Mouse (Mus musculus) lung, adult 2 months (tissue): ENCODE results near the gene Unc50. TPM values are rescaled to one million over a fixed set of nuclear protein-coding genes. Genes with fewer than 3 reads are reported as not detected.
A peak's percentile ranks its signal among the peaks of the same experiment; 100 is the strongest.

Source experiments
- DNase-seq: peaks from one replicate; pipeline ENCODE4 v3.0.0; 2022
- H3K4me1 ChIP-seq: fragments of 200-500 bp; 2 replicates; pipeline ENCODE4 v1.6.1; 2011; ENCODE audit warnings: low read length; ENCODE audit not compliant: control insufficient read depth, insufficient read depth
- H3K4me3 ChIP-seq: fragments of 200-500 bp; replicated peaks from 2 replicates; pipeline ENCODE3; 2011; ENCODE audit warnings: low read depth, mild to moderate bottlenecking, control low read depth, low read length; ENCODE audit errors: extremely low read depth
- CTCF ChIP-seq: fragments of 200-500 bp; IDR thresholded peaks from 2 replicates; pipeline ENCODE4 v1.5.1; 2011; ENCODE audit warnings: mild to moderate bottlenecking, low read length, control low read depth; ENCODE audit not compliant: insufficient read depth
- POLR2A ChIP-seq: fragments of 200-500 bp; IDR thresholded peaks from 2 replicates; pipeline ENCODE4 v1.6.1; 2011; ENCODE audit warnings: low read depth, mild to moderate bottlenecking, control low read depth, low read length, borderline replicate concordance; ENCODE audit errors: extremely low read depth
- WGBS: fragments of 180-500 bp; shearing (Covaris S2); methylation state at CpG from one replicate; pipeline ENCODE4 v1.1.7; 2018; 5-methylcytosine and 5-hydroxymethylcytosine counted together
- polyA plus RNA-seq: library from polyadenylated mRNA; depleted of rRNA; stranded (reverse); fragments of >200 nt; gene quantifications from 2 replicates; pipeline ENCODE4 v1.2.3, GENCODE M21; 2012; rRNA removed

Unc50 gene
- polyA plus RNA-seq, result 56.0 and 58.6 TPM in 2 replicates

DNA sequence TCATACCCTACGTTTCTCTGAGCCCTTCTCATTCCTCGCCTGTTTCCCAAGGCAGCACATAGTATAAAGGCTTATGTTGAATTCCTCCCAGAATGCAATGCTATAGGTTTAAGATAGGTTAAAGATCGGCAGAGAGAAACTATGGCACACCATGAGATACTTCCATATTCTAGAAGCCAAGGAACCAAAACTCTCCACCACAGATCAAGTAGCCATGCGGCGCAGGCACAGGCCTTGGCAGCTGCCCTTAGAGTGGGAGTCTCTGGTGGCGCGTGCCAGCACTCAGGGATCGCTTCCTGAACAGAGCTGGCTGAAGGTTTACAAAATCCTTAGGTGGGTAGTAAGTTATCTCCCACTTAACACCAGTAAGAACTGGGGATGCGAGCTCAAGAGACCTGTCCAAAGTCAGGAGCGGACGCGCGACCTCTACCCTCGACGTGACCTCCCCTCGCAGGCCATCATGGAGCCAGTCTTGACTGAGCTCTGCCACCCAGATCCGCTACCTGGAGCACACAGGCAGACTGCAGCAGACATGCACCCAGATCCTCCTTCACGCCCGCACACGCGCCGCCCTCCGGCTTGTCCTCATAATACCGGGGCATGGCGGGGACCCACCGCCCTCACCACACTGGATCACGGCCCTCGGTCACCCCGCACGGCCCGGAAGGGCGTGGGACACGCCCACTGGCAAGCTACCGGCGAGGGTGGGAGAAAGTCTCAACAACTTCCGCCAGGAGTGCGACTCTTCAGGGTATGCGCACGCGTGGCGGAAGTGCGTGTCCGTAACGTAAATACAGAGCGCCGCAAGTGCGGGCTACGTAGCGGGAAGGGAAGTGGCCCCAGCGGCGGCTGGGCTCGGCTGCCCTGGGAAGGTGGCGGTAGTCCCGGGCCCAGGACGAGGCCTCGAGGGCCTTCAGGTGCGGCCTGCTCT is at the start of gene Unc50, which contains the start of gene Coa5:
Unc50 (plus strand) TSS at position 774 of the 931 bp plus-strand sequence.
Coa5 (minus strand) TSS at position 738 of the 931 bp plus-strand sequence.
- DNase-seq, result peak; percentile 96
- peaks cover 6% of the 10 kb centered on the region for H3K4me1 ChIP-seq
- peak within 1 kb of the TSS; percentile 95 for H3K4me3 ChIP-seq
- WGBS, result 2% methylated on average over 57 of the region's 57 CpGs
- TF ChIP-seq POLR2A, result peak; percentile 82
- TF ChIP-seq CTCF, result no peak

DNA sequence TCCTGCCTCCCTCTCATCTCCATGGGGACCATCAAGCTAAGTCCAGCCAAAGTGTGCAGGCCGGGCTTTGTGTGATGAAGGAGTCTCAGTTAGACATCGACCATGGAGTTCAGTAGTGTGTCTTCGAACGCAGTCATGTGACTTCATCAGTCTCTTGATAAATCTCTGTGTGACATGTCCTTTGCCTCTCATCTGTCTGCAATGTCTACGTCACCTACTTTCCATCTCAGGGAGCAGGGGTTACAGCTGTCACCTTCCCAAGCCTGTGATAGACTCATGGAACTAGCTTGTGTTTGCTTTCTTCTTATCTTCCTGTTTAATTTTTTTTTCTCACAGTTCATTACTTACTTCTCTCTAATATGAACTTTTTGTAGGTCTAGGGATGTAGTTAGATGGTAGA is 49.0 kb upstream of the Unc50 start:
- no peak for DNase-seq
- WGBS, result 55% methylated on average over 5 of the region's 5 CpGs
- Histone ChIP-seq H3K4me3 (no peak overlapping the region), H3K4me1 (no peaks in the 10 kb centered on the region)
- TF ChIP-seq CTCF (no peak), POLR2A (no peak)

DNA sequence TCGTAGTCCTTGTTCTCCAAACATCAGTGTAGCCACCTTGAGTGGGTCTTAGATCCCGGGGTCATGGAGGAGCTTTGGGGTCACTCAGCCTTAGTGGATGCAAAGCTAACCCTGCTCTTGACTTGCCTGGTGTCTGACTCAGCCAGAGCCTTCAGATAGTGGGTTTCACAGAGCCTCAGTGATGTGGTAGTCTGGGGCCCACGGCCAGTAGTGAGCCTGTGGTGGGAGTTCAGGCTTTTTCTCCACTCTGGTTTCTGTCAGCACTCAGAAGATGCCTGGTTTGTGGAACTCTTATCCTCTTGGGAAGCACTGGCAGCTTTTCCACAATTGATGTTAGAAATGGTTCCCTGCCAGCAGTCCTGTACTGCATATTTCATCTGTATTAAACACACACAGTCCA is 45.6 kb upstream of the Unc50 start:
- Histone ChIP-seq H3K4me3 (no peak overlapping the region), H3K4me1 (no peaks in the 10 kb centered on the region)
- DNase-seq, result no peak
- TF ChIP-seq CTCF, result no peak
- 73% methylated on average over 3 of the region's 3 CpGs for WGBS

DNA sequence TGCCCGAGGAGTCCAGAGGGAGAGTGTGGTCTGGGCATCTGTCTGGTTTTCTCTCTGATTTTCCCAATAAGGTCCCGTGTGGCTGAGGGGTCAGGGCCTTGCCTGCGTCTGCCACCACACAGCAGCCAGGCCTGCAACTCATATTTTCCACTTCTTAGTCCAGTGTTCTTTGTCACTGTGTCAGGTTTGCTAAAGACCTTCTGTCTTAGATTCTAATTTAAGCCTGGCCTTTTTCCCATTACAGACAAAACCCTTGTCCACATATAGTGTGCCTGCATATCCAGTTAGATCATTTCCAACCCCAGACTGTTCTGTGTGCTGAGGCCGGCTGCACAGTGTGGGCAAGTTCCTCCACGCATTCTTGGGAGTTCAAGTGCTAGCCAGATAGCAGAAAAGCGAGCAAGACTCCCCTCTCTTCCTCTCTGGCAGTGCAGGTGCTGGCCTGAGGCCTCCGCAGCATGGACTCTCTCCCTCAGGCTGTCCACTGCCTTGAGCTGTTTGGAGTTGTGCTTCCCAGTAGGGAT is 43.4 kb upstream of the Unc50 start:
- Histone ChIP-seq H3K4me3 (no peak overlapping the region), H3K4me1 (no peaks in the 10 kb centered on the region)
- 67% methylated on average over 7 of the region's 7 CpGs for WGBS
- no peak for TF ChIP-seq CTCF
- no peak for TF ChIP-seq POLR2A
- DNase-seq, result no peak

DNA sequence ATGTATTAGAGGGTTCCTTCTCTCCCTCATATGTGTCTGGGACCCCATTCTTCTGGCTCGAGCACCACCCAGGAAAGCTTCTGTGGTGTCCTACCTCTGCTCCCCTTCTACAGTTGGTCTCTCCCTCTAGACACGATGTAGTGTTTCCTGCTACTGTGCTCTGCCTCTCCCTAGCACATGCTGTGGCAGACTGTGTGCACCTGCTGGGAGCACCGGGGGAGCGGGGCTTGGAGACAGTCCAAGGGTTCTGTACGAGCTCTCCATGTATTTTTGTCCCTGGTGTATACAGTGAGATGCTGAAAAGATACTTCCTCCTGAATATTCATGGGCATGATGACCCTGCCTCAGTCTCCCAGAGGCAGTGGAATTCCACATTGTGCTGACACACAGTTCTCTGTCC is 36.8 kb upstream of the Unc50 start:
- Histone ChIP-seq H3K4me3 (no peak overlapping the region), H3K4me1 (no peaks in the 10 kb centered on the region)
- WGBS, result 78% methylated on average over 5 of the region's 5 CpGs
- DNase-seq, result no peak
- TF ChIP-seq POLR2A (no peak), CTCF (no peak)

DNA sequence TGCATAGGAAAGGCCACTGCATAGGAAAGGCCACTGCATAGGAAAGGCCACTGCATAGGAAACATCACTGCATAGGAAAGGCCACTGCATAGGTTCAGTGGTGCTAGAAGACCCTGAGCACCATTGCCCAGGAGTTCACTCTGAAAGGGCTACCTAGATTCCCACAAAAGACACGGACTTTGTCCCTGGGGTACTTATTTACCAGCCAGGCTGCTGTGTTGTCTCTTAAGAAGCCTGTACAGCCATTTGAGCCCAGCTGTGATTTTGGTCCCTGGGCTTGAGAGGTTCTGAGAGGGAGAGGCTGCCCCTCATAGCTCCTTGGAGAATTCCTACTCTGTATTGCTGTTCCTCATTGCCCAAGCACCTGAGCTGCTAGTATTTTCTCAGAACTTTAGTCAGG is 33.5 kb upstream of the Unc50 start:
- TF ChIP-seq CTCF, result no peak
- no peak for TF ChIP-seq POLR2A
- WGBS, result 83% methylated on average over 1 of the region's 1 CpGs
- DNase-seq, result no peak
- H3K4me3 ChIP-seq, result no peak overlapping the region
- H3K4me1 ChIP-seq, result no peaks in the 10 kb centered on the region

DNA sequence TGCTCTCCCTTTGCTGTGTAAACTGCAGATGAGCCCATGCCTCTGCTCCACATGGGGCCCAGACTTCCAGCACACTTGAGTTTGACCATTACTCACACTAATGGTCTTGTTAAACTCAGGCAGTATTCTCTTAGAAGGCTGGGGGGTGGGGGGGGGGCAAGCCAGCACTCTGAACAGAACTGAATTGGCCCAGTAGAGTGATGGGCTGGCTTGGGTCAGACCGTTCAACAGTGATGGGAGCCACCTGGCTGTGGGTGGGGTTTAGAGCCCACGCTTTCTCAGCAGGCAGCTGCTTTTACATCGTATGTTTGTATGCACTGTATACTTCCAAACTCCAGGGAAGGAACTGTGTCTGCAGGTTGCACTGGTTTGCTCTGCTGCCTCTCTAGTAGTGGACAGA is 31.0 kb upstream of the Unc50 start:
- Histone ChIP-seq H3K4me1 (no peaks in the 10 kb centered on the region), H3K4me3 (no peak overlapping the region)
- no peak for DNase-seq
- TF ChIP-seq CTCF (no peak), POLR2A (no peak)
- 46% methylated on average over 3 of the region's 3 CpGs for WGBS

DNA sequence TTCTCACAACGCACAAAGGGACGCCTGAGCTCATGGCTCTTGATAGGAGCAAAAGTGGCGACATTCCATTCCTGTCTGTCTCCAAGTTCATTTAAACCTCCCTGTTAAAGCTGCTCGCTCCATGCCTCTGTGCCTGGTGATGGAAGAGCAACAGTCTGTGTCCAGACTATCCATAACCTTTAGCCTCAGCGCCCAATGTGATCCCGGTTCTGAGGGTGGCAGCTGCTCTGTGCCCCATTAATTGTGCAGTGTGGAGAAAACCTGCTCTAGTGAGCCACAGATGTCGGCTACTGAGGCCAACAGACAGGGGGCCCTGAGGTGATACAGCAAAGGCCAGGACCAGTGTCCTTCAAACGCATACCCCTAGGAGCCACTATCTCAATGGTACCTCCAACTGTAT is 30.2 kb upstream of the Unc50 start:
- WGBS, result 80% methylated on average over 8 of the region's 8 CpGs
- Histone ChIP-seq H3K4me3 (no peak overlapping the region), H3K4me1 (no peaks in the 10 kb centered on the region)
- TF ChIP-seq POLR2A (no peak), CTCF (no peak)
- DNase-seq, result no peak

DNA sequence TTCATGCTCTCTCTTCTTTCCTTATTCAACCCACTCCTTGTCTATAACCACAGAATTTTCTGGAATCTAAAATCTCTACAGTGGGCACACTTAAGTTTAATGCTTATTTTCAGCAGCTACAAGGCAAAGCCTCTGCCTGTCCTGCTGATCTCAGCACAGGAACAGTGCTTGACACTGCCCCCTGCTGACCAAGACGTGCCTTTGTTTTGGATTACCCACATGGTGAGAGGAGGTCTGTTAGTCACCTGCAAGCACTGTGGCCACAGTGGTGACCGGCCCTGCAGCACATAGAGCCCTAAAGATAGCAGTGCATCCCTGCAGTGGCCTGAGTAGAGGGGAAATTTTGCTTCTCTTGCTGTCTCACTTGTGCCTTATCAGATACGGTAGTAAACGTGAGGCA is 28.3 kb upstream of the Unc50 start:
- H3K4me1 ChIP-seq, result no peaks in the 10 kb centered on the region
- 60% methylated on average over 4 of the region's 4 CpGs for WGBS
- TF ChIP-seq CTCF, result peak; percentile 90
- TF ChIP-seq POLR2A, result no peak
- no peak overlapping the region for H3K4me3 ChIP-seq
- DNase-seq, result peak; percentile 42

DNA sequence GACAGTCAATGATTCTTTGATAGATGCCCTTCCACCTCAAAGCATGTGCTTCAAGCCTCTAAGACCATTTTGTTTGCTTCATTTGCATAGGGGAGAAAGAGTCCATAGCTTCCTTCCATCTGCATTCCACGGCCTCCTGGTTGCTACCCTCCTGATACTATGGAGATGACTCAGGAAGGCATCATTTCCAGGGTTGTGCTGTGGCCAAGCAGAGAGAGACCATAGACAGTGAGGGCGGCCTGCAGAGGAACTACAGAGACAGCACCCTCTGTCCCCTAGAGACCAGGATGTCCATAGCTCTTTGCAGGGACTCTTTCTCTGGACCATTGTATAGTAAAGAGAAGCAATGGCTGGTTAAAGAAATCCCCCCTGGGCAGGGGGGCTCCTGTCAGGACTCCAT is 24.8 kb upstream of the Unc50 start:
- no peak for TF ChIP-seq CTCF
- TF ChIP-seq POLR2A, result no peak
- DNase-seq, result no peak
- 90% methylated on average over 2 of the region's 2 CpGs for WGBS
- H3K4me1 ChIP-seq, result no peaks in the 10 kb centered on the region
- H3K4me3 ChIP-seq, result no peak overlapping the region
